Mouse (Mus musculus) heart, embryonic 14.5 days (tissue): Measurements from ENCODE around the gene Myh2. TPM values are rescaled to one million over a fixed set of nuclear protein-coding genes. Genes with fewer than 3 reads are reported as not detected.

Source experiments
- ATAC-seq: fragments of 200-750 bp; cut with Nextera tagmentation; 2 replicates; pipeline ENCODE4 v1.8.0; 2017; ENCODE audit warnings: low read depth, moderate TSS enrichment; ENCODE audit not compliant: insufficient number of reproducible peaks, insufficient read depth, low FRiP score
- H3K27ac ChIP-seq, 2 experiments: fragments of 200-500 bp in 1 of 2; fragments of 300-500 bp in 1 of 2; sonication (generic) in 1 of 2; replicated peaks in 1 of 2; 2 replicates each; pipeline ENCODE4 v1.5.1; 2012 to 2014; ENCODE audit warnings: low read depth in 2 of 2, low read length in 2 of 2, control low read depth in 1 of 2, mild to moderate bottlenecking in 1 of 2, mixed read lengths in 1 of 2; ENCODE audit not compliant: control insufficient read depth in 1 of 2, insufficient read depth in 1 of 2
- H3K27me3 ChIP-seq: fragments of 300-500 bp; sonication (generic); 2 replicates; pipeline ENCODE4 v1.6.1; 2014; ENCODE audit warnings: mild to moderate bottlenecking, low read length, control low read depth; ENCODE audit not compliant: control insufficient read depth, insufficient read depth
- H3K36me3 ChIP-seq: fragments of 300-500 bp; sonication (generic); 2 replicates; pipeline ENCODE4 v1.6.1; 2014; ENCODE audit warnings: mild to moderate bottlenecking, control low read depth, low read length, mixed read lengths; ENCODE audit not compliant: control insufficient read depth, insufficient read depth
- H3K4me1 ChIP-seq, 2 experiments: fragments of 200-500 bp in 1 of 2; fragments of 300-500 bp in 1 of 2; sonication (generic) in 1 of 2; 2 replicates each; pipeline ENCODE4 v1.6.1; 2012 to 2014; ENCODE audit warnings: low read length in 2 of 2, control low read depth in 1 of 2, mixed read lengths in 1 of 2; ENCODE audit not compliant: control insufficient read depth in 2 of 2, insufficient read depth in 2 of 2
- H3K4me2 ChIP-seq: fragments of 300-500 bp; sonication (generic); 2 replicates; pipeline ENCODE4 v1.6.1; 2014; ENCODE audit warnings: mild to moderate bottlenecking, low read length
- H3K4me3 ChIP-seq, 2 experiments: fragments of 200-500 bp in 1 of 2; fragments of 300-500 bp in 1 of 2; sonication (generic) in 1 of 2; 2 replicates each; pipeline ENCODE4 v1.5.1; 2012 to 2014; ENCODE audit warnings: low read length in 2 of 2, mild to moderate bottlenecking in 2 of 2, control low read depth in 1 of 2, low read depth in 1 of 2, moderate library complexity in 1 of 2; ENCODE audit not compliant: control insufficient read depth in 1 of 2, insufficient read depth in 1 of 2
- H3K9ac ChIP-seq: fragments of 300-500 bp; sonication (generic); 2 replicates; pipeline ENCODE4 v1.6.1; 2014; ENCODE audit warnings: mild to moderate bottlenecking, low read length
- H3K9me3 ChIP-seq: fragments of 300-500 bp; sonication (generic); 2 replicates; pipeline ENCODE4 v1.6.1; 2016; ENCODE audit warnings: low read length, control low read depth; ENCODE audit not compliant: control insufficient read depth
- WGBS: fragments of 180-500 bp; shearing (Covaris S2); extraction: QIAGEN DNeasy Blood & Tissue Kit; methylation state at CpG from one replicate; pipeline ENCODE4 v1.1.7; 2014; 5-methylcytosine and 5-hydroxymethylcytosine counted together
- polyA plus RNA-seq: library from polyadenylated mRNA; unstranded; fragments of >200 nt; fragmentation: Nextera tagmentation; extraction: Ambion mirVana; gene quantifications from 2 replicates; pipeline ENCODE4 v1.2.1, GENCODE M21; 2014

The Myh2 gene
- polyA plus RNA-seq, 1 experiment from 2014 or later: not detected

DNA sequence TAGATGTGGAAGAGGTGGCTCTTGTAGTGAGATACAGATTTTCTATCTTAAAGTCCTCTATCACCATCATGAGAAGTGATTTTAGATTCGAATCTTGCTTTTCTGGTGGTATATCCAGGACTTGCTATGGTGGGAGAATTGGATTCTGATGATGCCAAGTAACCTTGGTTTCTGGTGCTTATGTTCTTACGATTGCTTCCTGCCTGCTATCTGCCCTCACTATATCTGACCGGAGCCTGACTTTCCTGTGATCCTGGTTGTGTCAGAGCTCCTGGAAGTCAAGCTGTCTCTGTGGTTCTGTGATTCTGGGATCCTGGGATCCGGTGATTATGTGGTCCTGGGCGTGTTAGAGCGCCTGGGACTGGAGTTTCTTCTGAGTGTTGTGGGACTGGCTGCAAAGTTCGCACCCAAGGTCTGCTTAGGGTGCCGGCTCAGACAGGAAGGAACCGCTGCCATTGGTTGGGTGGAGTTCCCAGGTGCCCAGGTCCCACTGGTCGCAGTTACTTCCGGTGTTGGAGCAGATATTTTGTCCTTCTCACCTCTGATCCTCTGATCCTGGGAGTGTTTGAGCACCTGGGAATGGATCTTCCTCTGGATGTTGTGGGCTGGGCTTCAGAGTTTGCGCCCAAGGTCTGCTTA is 23.4 kb upstream of the Myh2 start:
- ATAC-seq: no peak
- no peak overlapping the region for H3K27ac ChIP-seq
- no peaks in the 10 kb centered on the region for H3K4me1 ChIP-seq
- no peaks in the 10 kb centered on the region for H3K9me3 ChIP-seq
- no peaks in the 10 kb centered on the region for H3K27me3 ChIP-seq
- no peak overlapping the region for H3K4me3 ChIP-seq
- no peaks in the 10 kb centered on the region for H3K36me3 ChIP-seq
- H3K9ac ChIP-seq: no peak overlapping the region
- H3K4me2 ChIP-seq: no peak overlapping the region
- 75% methylated on average over 12 of the region's 12 CpGs for WGBS

DNA sequence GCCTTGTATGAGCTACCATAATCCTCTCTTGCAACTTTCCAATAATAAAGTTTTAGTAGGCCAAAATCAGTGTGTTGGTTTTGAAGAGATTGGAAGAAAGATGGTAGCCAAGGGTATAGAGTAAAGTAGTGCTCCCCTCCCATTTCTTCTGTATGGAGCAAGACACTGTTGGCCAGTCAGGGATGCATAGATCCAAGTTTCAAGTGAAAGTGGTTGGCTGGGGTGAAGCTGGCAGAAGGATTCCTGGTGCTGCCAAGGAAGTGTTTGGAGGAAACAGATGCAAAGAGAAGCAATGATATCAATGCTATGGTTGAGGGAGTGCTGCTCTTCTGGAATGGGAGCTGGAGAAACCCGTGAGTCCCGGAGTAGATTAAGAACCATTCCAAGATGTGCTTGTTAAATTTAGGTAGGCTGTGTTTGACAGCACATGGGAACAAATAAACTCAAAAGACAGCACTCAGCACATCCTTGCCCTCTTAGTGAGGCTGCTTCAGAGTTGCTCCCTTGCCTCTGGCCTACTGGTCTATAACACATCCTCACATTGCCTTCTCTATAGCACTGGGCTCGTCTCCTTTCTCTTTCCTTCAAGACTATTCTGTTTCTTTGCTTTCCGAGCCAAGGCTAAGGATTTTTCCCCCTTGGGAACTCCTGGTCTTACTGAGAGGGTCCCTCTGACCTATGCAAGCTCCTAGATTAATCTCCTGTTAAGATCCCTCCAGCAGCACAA is 22.4 kb upstream of the Myh2 start:
- H3K4me3 ChIP-seq: no peak overlapping the region
- no peak overlapping the region for H3K27ac ChIP-seq
- WGBS: 81% methylated on average over 4 of the region's 4 CpGs
- no peaks in the 10 kb centered on the region for H3K9me3 ChIP-seq
- no peak for ATAC-seq
- no peak overlapping the region for H3K9ac ChIP-seq
- H3K27me3 ChIP-seq: no peaks in the 10 kb centered on the region
- no peak overlapping the region for H3K4me2 ChIP-seq
- no peaks in the 10 kb centered on the region for H3K36me3 ChIP-seq
- H3K4me1 ChIP-seq: no peaks in the 10 kb centered on the region

DNA sequence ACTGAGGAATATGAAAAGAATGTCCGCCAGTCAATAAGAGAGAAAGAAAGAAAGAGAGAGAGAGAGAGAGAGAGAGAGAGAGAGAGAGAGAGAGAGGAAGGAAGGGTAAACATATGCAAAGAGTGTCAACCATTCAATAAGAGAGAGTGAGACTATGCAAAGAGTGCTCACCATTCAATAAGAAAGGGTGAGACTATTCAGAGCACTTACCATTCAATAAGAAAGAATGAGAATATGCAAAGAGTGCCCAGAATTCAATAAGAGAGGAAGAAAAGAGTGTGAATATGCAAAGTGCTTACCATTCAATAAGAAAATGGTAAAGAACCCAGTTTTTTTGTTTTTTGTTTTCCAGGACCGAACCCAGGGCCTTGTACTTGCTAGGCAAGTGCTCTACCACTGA is 20.6 kb upstream of the Myh2 start:
- Histone ChIP-seq H3K4me3 (no peak overlapping the region), H3K27me3 (no peaks in the 10 kb centered on the region), H3K9me3 (no peaks in the 10 kb centered on the region), H3K36me3 (no peaks in the 10 kb centered on the region), H3K27ac (no peak overlapping the region), H3K4me2 (no peak overlapping the region), H3K4me1 (no peaks in the 10 kb centered on the region), H3K9ac (no peak overlapping the region)
- 72% methylated on average over 2 of the region's 2 CpGs for WGBS
- ATAC-seq: no peak

DNA sequence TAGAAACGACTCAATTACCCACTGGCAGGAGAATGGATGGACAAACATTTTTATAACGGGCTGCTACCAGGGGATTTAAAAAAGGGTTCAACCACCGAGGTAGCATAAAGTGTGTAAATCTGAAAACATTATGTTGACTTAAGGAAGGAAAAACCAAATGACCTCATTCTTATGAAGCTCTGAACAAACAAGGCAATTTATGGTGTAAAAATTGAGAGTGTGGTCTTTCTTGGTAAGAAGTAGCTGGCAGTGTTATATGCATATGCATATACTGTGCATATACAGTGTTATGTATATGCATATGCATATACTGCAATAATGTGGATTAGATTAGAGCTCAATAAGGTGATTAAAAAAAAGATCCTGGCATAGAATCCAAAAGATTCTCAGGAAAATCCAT is 19.7 kb upstream of the Myh2 start:
- 84% methylated on average over 3 of the region's 3 CpGs for WGBS
- no peak overlapping the region for H3K4me2 ChIP-seq
- no peak overlapping the region for H3K4me3 ChIP-seq
- H3K4me1 ChIP-seq: no peaks in the 10 kb centered on the region
- no peaks in the 10 kb centered on the region for H3K36me3 ChIP-seq
- no peak overlapping the region for H3K9ac ChIP-seq
- H3K27me3 ChIP-seq: no peaks in the 10 kb centered on the region
- no peak for ATAC-seq
- no peaks in the 10 kb centered on the region for H3K9me3 ChIP-seq
- H3K27ac ChIP-seq: no peak overlapping the region

DNA sequence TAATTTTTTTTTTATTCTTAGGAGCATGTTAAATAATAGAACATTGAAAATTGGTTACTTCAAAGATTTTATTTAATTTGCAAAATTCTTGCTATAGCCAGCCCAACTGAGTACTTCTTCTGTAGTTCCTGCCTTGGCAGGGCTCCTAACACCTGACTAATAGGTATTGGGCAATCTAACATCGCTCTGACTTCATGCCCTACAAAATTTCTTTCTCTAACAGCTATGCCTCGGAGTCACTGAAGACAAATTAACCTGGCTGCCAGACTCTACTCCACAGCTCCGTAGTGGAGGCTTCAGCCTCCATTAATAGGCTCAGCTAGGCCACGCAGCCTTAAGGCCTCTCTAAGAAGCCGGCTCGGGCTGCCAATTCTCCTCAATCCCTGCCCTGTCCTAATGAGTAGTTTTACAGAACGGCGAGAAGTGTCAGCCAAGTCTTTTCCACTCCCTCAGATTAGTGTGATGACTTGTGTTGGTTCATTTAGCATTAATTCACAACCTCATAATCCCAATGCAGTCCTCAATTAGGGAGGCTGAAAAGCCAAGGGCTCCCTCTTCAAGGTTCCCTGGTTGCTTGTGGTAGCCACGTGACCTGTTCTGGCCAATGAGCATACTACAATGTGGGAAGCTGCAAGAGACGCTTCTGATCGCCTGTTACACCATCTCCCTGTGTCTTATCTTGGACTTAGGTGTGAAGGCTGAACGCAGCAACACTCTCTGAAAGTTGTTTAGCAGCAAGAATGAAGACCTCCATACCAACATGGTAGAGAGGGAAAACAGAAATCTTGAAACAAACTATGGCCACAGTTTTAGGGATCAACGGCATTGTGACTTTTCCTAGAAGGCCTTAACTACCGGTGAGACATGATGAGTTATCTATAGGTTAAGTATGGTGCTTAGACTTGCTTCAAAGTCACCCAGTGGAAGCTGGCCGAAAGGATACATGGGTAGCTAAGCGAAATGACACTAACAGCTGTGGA is 18.9 kb upstream of the Myh2 start:
- no peak overlapping the region for H3K4me2 ChIP-seq
- no peak for ATAC-seq
- no peaks in the 10 kb centered on the region for H3K4me1 ChIP-seq
- no peak overlapping the region for H3K9ac ChIP-seq
- H3K27me3 ChIP-seq: no peaks in the 10 kb centered on the region
- no peak overlapping the region for H3K4me3 ChIP-seq
- H3K9me3 ChIP-seq: no peaks in the 10 kb centered on the region
- WGBS: 81% methylated on average over 16 of the region's 16 CpGs
- H3K36me3 ChIP-seq: no peaks in the 10 kb centered on the region
- H3K27ac ChIP-seq: no peak overlapping the region

DNA sequence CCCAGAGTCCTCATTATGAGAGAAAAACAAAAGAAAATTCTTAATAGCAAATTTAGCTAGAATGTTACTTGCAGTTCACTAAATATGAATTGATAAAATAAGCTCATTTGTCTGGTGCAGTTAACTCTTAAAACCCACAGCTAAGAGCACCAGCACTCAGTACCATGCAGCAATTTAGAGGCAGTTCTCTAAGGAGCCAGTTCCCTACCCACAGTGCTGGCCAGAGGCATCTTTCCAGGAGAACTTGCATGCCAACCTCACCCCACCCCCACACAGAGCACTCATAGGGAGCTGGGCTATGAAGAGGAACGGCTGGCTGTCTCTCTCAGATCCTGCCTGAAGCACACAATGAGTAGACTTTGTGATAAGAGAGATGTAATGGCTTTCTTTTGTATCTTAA is 17.7 kb upstream of the Myh2 start:
- Histone ChIP-seq H3K27ac (no peak overlapping the region), H3K4me3 (no peak overlapping the region), H3K4me1 (no peaks in the 10 kb centered on the region), H3K4me2 (no peak overlapping the region), H3K27me3 (no peaks in the 10 kb centered on the region), H3K9me3 (no peaks in the 10 kb centered on the region), H3K36me3 (no peaks in the 10 kb centered on the region), H3K9ac (no peak overlapping the region)
- ATAC-seq: no peak
- 0% methylated on average over 1 of the region's 1 CpGs for WGBS

DNA sequence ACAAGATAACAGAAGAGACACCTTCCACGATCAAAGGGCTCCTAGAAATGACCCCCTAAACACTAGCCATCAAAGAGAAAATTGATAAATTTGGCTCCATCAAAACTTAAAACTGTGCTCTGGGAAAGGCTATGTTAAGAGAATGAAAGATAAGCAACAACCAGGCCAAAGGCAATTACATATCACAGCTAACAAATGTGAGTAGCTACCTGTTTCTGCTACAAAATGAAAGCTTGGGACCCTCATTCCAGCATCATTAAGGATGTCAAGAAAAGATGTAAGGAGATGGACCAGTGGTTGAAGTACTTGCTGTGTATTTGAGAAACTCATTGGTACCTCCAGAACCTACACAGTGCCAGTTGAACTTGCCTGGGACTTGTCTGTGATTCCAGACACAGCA is 17.0 kb upstream of the Myh2 start:
- ATAC-seq: no peak
- H3K9ac ChIP-seq: no peak overlapping the region
- no peaks in the 10 kb centered on the region for H3K9me3 ChIP-seq
- H3K4me3 ChIP-seq: no peak overlapping the region
- no peak overlapping the region for H3K27ac ChIP-seq
- H3K4me1 ChIP-seq: no peaks in the 10 kb centered on the region
- H3K4me2 ChIP-seq: no peak overlapping the region
- no peaks in the 10 kb centered on the region for H3K36me3 ChIP-seq
- WGBS: 43% methylated on average over 1 of the region's 1 CpGs
- no peaks in the 10 kb centered on the region for H3K27me3 ChIP-seq
